Mouse (Mus musculus) neural tube, embryonic 15.5 days (tissue): ENCODE measurements at regions not wholly inside any gene's neighbourhood (a gene's known extent, or its start where the extent isn't known, plus 50 kb on each side); places are given as distances from the start of the nearest gene placed in this dataset.

Source experiments
- ATAC-seq: fragments of 200-750 bp; cut with Nextera tagmentation; 2 replicates; pipeline ENCODE4 v1.8.0; 2017; ENCODE audit warnings: mild to moderate bottlenecking, moderate TSS enrichment, moderate library complexity; ENCODE audit not compliant: low FRiP score
- H3K27ac ChIP-seq: fragments of 300-500 bp; sonication (generic); replicated peaks from 2 replicates; pipeline ENCODE4 v1.5.1; 2015; ENCODE audit warnings: mild to moderate bottlenecking, inconsistent platforms
- H3K27me3 ChIP-seq: fragments of 300-500 bp; sonication (generic); replicated peaks from 2 replicates; pipeline ENCODE4 v1.6.1; 2015; ENCODE audit warnings: inconsistent platforms
- H3K36me3 ChIP-seq: fragments of 300-500 bp; sonication (generic); 2 replicates; pipeline ENCODE4 v1.6.1; 2015; ENCODE audit warnings: inconsistent platforms
- H3K4me1 ChIP-seq: fragments of 300-500 bp; sonication (generic); 2 replicates; pipeline ENCODE4 v1.6.1; 2015; ENCODE audit warnings: inconsistent platforms
- H3K4me2 ChIP-seq: fragments of 300-500 bp; sonication (generic); 2 replicates; pipeline ENCODE4 v1.6.1; 2015; ENCODE audit warnings: inconsistent platforms, mild to moderate bottlenecking, moderate library complexity
- H3K4me3 ChIP-seq: fragments of 300-500 bp; sonication (generic); replicated peaks from 2 replicates; pipeline ENCODE4 v1.5.1; 2015; ENCODE audit warnings: mild to moderate bottlenecking, inconsistent platforms
- H3K9ac ChIP-seq: fragments of 300-500 bp; sonication (generic); replicated peaks from 2 replicates; pipeline ENCODE4 v1.6.1; 2015; ENCODE audit warnings: mild to moderate bottlenecking, inconsistent platforms
- H3K9me3 ChIP-seq: fragments of 300-500 bp; sonication (generic); replicated peaks from 2 replicates; pipeline ENCODE4 v1.6.1; 2016; ENCODE audit warnings: inconsistent platforms
- WGBS: fragments of 180-500 bp; shearing (Covaris S2); methylation state at CpG from one replicate; pipeline ENCODE4 v1.1.7; 2015; ENCODE audit warnings: mixed read lengths; 5-methylcytosine and 5-hydroxymethylcytosine counted together

DNA sequence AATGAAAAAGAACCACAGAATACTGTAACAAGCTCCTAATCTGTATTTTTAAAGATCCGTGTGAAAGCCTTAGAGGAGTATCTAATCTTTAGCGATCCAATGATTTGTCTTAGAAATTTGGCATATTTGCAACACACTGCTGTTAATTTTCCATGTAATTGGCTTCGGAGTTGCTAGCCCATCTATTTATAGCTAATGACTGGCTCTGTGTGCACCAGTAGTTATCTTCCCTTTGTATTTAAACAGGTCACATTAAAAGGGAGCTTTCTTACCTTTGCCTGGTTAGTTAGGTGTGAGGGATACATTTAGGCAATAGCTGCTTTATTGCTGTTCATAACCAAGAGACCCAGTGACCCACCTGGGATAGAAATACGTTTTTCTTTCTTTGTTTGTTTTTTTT lies 256.3 kb upstream of the Mme start:
- Histone ChIP-seq H3K4me2 (no peak overlapping the region), H3K4me3 (no peak overlapping the region), H3K27me3 (no peaks in the 10 kb centered on the region), H3K9ac (no peak overlapping the region), H3K27ac (no peak overlapping the region), H3K36me3 (no peaks in the 10 kb centered on the region), H3K4me1 (no peaks in the 10 kb centered on the region), H3K9me3 (no peaks in the 10 kb centered on the region)
- peak; percentile 55; the same call in 1 of the 2 replicates for ATAC-seq
- WGBS, result 49% methylated on average over 4 of the region's 4 CpGs

DNA sequence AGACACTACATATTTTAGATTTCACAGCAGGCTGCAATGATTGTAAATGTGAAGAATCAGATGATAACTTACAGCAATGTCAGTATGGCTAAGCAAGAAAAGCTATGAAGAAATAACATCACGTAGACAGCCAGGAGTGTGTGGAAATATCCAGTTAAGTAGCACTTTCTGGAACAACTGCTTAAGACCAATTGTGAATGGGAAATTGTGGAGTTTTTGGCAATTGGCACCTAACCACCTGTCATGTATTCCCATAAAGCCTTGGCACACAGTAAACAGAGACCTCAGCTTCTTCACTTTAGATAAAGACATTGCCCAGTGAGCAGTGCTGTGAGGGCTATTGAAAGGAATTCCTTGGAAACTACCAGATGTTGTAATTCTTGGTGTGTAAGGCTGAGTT lies 264.4 kb upstream of the Mme start:
- Histone ChIP-seq H3K4me1 (no peaks in the 10 kb centered on the region), H3K9ac (no peak overlapping the region), H3K36me3 (no peaks in the 10 kb centered on the region), H3K9me3 (no peaks in the 10 kb centered on the region), H3K4me2 (no peak overlapping the region), H3K4me3 (no peak overlapping the region), H3K27ac (no peak overlapping the region), H3K27me3 (no peaks in the 10 kb centered on the region)
- 91% methylated on average over 1 of the region's 1 CpGs for WGBS
- ATAC-seq, result no peak

DNA sequence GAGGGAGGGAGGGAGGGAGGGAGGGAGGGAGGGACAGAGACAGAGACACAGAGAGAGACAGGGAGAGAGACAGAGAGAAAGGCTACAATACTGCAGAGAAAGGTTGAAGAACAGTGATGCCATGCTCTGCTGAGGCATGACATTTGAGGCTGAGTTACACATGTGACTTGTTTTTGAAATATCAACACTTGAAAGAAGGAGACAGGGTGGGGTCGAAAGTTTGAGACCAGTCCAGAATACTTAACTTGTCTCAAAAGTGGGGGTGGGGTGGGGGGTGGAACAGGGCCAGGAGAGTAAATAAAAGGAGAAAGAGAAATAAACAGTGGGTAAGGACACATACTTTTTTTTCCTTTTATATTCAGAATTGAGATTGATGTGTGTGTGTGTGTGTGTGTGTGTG lies 278.1 kb upstream of the Mme start:
- H3K4me1 ChIP-seq, result no peaks in the 10 kb centered on the region
- H3K4me3 ChIP-seq, result no peak overlapping the region
- no peak overlapping the region for H3K4me2 ChIP-seq
- H3K27me3 ChIP-seq, result no peaks in the 10 kb centered on the region
- H3K9me3 ChIP-seq, result no peaks in the 10 kb centered on the region
- no peak overlapping the region for H3K9ac ChIP-seq
- WGBS, result 67% methylated on average over 1 of the region's 1 CpGs
- ATAC-seq, result no peak
- H3K36me3 ChIP-seq, result no peaks in the 10 kb centered on the region
- H3K27ac ChIP-seq, result no peak overlapping the region

DNA sequence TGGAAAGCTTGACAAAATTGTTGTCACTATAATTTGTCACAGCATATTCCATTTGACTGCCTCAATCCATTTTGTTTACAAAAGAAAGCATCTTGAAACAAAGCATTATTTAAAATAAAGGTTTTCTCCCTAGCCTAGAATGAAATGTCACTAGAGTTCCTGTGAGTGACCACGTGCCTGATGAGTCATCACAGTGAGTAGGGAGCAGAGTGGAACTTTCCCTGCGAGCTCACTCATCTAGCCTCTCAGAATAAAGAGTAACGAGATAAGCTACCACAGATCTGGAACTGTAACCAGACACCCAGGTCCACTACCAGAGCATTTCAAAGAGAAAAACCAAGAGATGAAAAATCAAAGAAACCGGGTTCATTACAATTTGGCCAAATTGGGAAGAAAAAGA lies 278.7 kb upstream of the Mme start:
- no peak overlapping the region for H3K27ac ChIP-seq
- no peak overlapping the region for H3K4me3 ChIP-seq
- no peak overlapping the region for H3K9ac ChIP-seq
- no peaks in the 10 kb centered on the region for H3K4me1 ChIP-seq
- H3K9me3 ChIP-seq, result no peaks in the 10 kb centered on the region
- no peak overlapping the region for H3K4me2 ChIP-seq
- H3K27me3 ChIP-seq, result no peaks in the 10 kb centered on the region
- WGBS, result 70% methylated on average over 4 of the region's 4 CpGs
- ATAC-seq, result no peak
- H3K36me3 ChIP-seq, result no peaks in the 10 kb centered on the region

DNA sequence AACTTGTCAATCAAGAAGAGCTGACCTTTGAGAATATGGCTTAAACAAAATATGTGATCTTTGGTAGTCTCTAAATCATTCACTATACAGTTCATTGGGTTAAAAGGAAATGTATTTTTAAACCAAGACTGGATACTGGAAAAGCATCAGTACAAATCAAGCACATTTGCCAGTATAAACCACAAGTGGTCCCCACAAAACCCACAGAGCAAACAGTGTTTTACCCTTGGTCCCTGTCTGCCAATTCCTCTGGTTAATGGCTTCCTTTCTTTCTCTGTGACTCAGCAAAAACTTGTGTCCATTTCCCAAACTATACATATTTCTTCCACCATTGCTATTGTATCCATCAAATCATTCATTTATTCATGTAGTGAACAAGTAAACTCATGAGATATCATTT lies 296.0 kb upstream of the Mme start:
- H3K9ac ChIP-seq, result no peak overlapping the region
- H3K4me1 ChIP-seq, result no peaks in the 10 kb centered on the region
- no peak overlapping the region for H3K27ac ChIP-seq
- no peaks in the 10 kb centered on the region for H3K9me3 ChIP-seq
- H3K4me2 ChIP-seq, result no peak overlapping the region
- H3K27me3 ChIP-seq, result no peaks in the 10 kb centered on the region
- no peak overlapping the region for H3K4me3 ChIP-seq
- H3K36me3 ChIP-seq, result no peaks in the 10 kb centered on the region
- ATAC-seq, result no peak

DNA sequence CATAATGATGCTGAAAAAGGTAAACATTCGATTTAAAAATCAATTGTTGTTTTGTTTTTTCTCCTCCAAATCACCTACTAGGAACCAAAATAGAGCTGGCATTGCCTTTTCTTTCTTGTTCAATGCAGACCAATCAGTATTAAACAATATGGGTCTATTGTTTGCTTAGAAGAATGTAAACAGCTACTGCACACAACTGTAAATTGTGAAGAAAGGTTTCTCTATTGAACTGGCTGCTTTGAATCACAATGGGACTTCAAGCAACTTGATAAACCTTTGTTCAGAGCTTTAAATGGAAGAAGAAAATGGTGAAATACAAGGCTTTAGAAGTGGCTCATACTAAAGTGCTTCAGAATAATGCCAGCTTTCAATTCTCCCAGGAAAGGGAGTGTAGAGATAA lies 302.7 kb upstream of the Mme start:
- Histone ChIP-seq H3K27me3 (no peaks in the 10 kb centered on the region), H3K4me1 (no peaks in the 10 kb centered on the region), H3K4me2 (no peak overlapping the region), H3K9me3 (no peaks in the 10 kb centered on the region), H3K36me3 (no peaks in the 10 kb centered on the region), H3K4me3 (no peak overlapping the region), H3K27ac (no peak overlapping the region), H3K9ac (no peak overlapping the region)
- no peak for ATAC-seq
- 75% methylated on average over 1 of the region's 1 CpGs for WGBS

DNA sequence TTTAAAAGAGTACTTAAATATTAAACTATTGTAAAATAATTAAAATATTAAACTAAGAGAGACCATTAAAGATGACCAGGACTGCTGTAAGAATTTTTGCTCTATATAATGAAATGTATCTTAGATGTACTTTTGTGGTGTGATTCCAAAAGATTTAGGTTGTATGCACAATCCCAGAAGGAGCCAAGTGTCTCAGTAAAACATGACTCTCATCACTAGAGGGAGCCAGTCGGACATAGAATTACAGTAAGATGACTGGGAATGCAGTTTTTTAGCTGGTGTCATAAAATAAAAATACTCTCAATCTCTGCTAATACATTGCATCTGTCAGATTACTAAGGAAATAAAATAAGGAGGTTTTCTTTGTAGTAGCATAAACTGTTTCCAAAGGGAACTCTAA lies 316.9 kb upstream of the Mme start:
- no peak; the same call in 1 of the 2 replicates for ATAC-seq
- WGBS, result 10% methylated on average over 1 of the region's 1 CpGs

DNA sequence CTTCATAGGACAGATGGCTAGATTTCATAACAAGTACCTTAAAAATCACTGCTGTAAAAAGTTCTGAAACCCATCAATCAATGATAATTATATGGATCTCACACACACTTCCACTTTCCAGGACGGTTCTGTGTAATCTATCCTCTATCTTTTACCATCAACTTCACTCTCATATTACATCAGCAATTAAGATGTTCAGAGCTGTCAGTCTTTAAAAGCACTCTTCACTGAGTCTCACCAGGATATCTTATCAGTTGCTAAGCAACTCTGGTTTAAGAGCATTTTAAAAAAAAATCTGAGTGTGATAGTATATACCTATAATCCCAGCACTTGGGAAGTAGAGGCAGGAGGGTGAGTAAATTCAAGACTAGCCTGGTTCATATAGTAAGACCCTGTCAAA lies 312.0 kb upstream of the Gpr149 start:
- WGBS, result 63% methylated on average over 1 of the region's 1 CpGs
- H3K9ac ChIP-seq, result no peak overlapping the region
- no peak overlapping the region for H3K4me2 ChIP-seq
- H3K27ac ChIP-seq, result no peak overlapping the region
- H3K4me1 ChIP-seq, result no peaks in the 10 kb centered on the region
- H3K36me3 ChIP-seq, result no peaks in the 10 kb centered on the region
- H3K27me3 ChIP-seq, result no peaks in the 10 kb centered on the region
- ATAC-seq, result no peak
- no peak overlapping the region for H3K4me3 ChIP-seq
- H3K9me3 ChIP-seq, result no peaks in the 10 kb centered on the region

More for the DNA sequence above, 316.9 kb upstream of the Mme start:
- Histone ChIP-seq H3K27me3 (no peaks in the 10 kb centered on the region), H3K4me2 (no peak overlapping the region), H3K9ac (no peak overlapping the region), H3K27ac (no peak overlapping the region), H3K36me3 (no peaks in the 10 kb centered on the region), H3K9me3 (no peaks in the 10 kb centered on the region), H3K4me1 (no peaks in the 10 kb centered on the region), H3K4me3 (no peak overlapping the region)

DNA sequence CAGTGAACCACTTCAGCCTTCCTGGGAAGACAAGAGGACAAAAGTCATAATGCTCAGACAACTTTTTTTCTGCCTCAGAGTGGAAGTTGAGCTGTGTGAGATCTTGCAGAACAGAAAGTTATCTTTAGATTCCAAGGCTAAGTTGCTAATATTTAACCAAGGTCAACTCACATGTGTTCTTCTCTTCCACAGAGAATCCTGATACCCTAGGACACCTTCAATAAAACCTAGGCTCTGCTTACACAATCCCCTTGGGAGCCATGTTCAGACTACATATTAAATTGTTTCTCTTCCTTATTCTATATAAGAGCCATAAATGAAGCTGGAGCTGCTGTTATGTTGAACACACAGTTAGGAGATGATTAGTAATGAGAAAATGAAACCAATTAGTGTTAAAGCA lies 280.2 kb upstream of the Gpr149 start:
- no peak overlapping the region for H3K27ac ChIP-seq
- H3K9ac ChIP-seq, result no peak overlapping the region
- no peak overlapping the region for H3K4me2 ChIP-seq
- H3K36me3 ChIP-seq, result no peaks in the 10 kb centered on the region
- no peaks in the 10 kb centered on the region for H3K27me3 ChIP-seq
- H3K9me3 ChIP-seq, result no peaks in the 10 kb centered on the region
- no peak overlapping the region for H3K4me3 ChIP-seq
- no peak for ATAC-seq
- H3K4me1 ChIP-seq, result no peaks in the 10 kb centered on the region

DNA sequence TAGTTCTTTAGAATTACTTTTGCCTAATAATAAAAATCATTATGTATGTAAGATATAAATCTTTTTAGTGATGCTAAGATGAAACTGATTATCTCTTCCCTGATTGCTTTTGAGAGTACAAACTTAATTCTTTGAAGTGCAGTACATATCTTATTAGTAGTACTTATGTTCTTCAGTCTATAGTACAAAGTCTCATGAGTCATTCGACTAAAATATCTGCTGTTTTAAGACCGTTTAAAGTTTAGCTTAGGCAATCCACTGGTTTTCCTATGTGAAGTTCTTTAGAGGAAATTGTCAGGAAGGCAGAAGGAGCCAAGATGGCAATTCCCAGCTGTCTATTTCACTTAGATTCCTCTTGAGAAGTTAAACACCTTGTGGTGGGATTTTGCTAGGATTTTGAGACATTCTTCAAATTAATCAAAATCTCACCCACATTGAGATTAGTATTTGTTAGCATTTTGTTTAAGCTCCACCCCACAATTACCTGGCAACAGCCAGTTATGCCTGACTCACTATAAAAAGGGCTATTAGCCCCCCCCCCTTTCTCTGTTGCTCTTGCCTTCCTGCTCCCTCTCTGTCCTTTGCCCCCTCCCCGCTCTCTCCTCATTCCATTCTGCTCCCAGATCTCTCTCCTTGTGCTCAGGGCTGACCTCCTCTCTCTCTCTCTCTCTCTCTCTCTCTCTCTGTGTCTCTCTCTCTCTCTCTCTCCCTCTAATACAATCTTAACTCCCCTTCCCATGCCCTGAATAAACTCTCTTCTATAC lies 277.6 kb upstream of the Gpr149 start:
- Histone ChIP-seq H3K4me2 (no peak overlapping the region), H3K27me3 (no peaks in the 10 kb centered on the region), H3K27ac (no peak overlapping the region), H3K9ac (no peak overlapping the region), H3K4me3 (no peak overlapping the region), H3K9me3 (no peaks in the 10 kb centered on the region), H3K36me3 (no peaks in the 10 kb centered on the region), H3K4me1 (no peaks in the 10 kb centered on the region)
- no peak for ATAC-seq
- WGBS, result 87% methylated on average over 3 of the region's 3 CpGs

DNA sequence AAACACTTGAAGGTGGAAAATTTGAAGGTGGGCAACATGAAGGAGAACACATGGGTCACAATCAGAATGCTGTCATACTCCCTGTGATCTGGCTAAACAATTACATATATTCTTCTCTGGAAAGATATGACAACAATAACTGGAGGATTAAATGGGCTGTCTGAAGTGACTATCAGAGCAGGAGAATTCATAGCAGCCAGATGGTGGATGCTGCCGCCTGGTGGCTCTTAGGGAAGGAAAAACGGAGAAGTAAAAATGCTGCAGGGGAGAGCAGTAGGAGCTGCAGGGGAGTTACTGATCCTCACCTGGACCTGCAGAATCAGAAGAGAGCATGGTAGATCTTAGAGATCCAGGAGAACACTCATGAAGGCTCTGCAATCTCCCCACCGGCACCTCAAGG lies 255.8 kb upstream of the Gpr149 start:
- Histone ChIP-seq H3K4me1 (no peaks in the 10 kb centered on the region), H3K4me2 (no peak overlapping the region), H3K36me3 (no peaks in the 10 kb centered on the region), H3K9ac (no peak overlapping the region), H3K4me3 (no peak overlapping the region), H3K27ac (no peak overlapping the region), H3K27me3 (no peaks in the 10 kb centered on the region), H3K9me3 (no peaks in the 10 kb centered on the region)
- ATAC-seq, result no peak
- 15% methylated on average over 3 of the region's 3 CpGs for WGBS

DNA sequence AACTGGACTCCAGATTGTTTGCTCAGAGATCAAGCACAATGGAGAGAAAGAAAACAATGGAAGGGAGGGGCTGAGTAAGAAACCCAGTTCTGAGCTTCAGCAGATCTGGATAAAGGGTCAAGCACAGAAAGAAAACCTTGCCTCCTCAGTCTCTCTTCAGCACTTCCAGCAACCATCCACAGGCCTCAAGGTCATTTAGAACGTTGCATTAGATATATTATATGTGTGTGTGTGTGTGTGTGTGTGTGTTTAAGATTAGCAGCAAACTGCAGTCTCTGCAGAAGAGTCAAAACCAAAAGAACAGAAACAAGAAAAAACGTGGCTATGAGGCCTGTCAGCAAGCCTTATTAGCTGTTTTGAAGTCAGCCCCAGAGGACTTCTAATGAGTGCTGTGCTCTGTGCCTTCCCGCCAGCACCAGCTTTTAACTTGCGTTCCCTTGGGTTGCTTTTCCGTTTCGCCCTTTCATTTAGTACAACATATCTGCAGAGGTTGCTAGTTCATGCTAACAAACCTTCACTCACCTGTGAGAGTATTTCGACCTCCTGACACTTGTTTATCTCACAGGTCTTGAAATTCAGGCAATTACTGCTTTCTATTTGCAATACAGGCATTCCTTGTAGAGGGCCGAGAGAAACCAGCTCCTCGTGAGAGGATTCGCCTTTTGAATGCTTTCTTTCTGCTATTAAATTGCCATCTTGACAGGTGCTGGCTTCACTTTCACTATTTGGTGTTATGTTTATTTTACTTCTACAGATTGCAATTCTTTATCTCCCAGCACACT lies 230.9 kb upstream of the Gpr149 start:
- no peak overlapping the region for H3K27ac ChIP-seq
- no peak for ATAC-seq
- 72% methylated on average over 10 of the region's 10 CpGs for WGBS

More for the DNA sequence above, 230.9 kb upstream of the Gpr149 start:
- H3K36me3 ChIP-seq, result no peaks in the 10 kb centered on the region
- H3K4me1 ChIP-seq, result no peaks in the 10 kb centered on the region
- no peaks in the 10 kb centered on the region for H3K9me3 ChIP-seq
- H3K9ac ChIP-seq, result no peak overlapping the region
- no peaks in the 10 kb centered on the region for H3K27me3 ChIP-seq
- H3K4me3 ChIP-seq, result no peak overlapping the region
- H3K4me2 ChIP-seq, result no peak overlapping the region
